Mouse (Mus musculus) ovary, postnatal 36 days (tissue): ENCODE measurements at regions not wholly inside any gene's neighbourhood (a gene's known extent, or its start where the extent isn't known, plus 50 kb on each side); places are given as distances from the start of the nearest gene placed in this dataset.
"Not testable (repeated sequence)": the region's sequence is repeated elsewhere in the genome, so short reads cannot be mapped to it uniquely, and the experiment has no call there.

Experiments
- DNase-seq: peaks from one replicate; pipeline ENCODE4 v3.0.0; 2022; ENCODE audit warnings: low spot score, mixed read lengths

- peak; percentile 59 for DNase-seq
Measured at GRCm38 (mm10) chr17:83990421-83991365, 142.9 kb upstream of the Haao start.

- no peak for DNase-seq
Measured at GRCm38 (mm10) chr17:83988897-83989296, 141.1 kb upstream of the Haao start.

DNA sequence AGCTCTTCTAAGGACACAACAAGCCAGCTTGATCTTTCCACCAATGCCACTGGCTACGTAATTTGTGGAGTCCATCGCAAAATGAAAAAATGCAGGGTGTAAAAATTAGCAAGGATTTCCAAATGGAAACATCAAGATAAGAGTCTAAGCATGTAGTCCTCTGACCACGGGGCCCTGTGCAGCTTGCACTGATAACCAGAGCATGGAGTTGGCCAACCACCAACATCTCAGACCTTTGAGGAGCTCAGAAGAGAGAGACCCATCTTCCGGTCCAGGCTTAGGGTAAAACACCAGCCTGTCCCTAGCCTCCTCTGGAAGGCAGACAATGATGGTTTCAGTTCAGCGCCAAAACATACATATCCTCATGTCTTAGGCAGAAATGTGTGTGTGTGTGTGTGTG, 140.4 kb upstream of the Haao start:
- no peak for DNase-seq

- DNase-seq = no peak
Measured at GRCm38 (mm10) chr17:83987683-83988082, 139.9 kb upstream of the Haao start.

- no peak for DNase-seq
Measured at GRCm38 (mm10) chr17:83985916-83986578, 138.3 kb upstream of the Haao start.

DNA sequence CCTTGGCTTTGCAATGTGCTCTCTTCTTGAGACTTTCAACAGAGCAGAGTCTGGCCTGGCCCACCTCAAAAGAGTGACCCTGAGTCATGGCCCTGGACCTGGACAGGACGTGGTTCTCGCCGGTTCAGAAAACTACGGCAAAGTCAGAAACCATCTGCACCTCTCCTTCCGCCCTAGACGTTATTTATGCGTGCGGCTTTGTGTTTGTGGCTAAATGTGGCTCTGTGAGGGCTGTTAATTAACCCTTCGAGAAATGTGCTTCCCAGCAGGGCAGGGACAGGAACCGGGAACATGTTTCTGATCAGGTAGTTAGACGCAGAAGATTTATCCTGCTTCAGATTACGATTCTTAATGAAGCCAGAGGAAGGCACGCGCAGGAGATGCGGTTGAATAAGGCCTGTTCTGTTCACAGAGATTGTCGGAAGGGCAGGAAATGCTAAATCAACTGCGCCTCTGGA, 137.6 kb upstream of the Haao start:
- no peak for DNase-seq

DNA sequence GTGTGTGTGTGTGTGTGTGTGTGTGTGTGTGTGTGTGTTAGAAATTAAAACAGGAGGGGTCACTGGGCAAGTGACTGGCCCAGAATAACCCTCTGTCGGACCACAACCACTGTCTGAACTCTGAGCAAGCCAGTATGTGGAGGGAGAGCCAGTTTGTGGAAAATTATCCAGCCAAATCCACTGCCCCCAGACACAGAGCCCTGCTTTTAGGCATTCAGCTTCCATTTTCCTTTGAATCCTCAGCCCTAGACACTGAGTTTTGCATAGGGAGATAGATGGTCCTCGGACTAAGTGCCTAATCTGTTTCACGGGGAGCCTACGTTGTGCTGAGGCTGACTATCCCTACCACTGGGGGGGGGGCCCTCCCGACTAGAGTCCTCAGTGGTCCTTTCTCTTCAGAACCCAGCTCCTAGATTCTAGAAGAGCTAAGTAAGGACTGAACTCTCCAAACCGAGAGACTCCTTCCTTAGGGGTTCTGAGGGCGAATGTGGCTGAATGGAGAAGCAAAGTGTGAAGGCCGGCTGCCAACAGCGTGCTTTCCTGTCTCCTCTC, 136.2 kb upstream of the Haao start:
- DNase-seq = no peak

GRCm38 (mm10) chr17:83983070-83983836, 135.5 kb upstream of the Haao start:
- DNase-seq = peak; percentile 82

DNA sequence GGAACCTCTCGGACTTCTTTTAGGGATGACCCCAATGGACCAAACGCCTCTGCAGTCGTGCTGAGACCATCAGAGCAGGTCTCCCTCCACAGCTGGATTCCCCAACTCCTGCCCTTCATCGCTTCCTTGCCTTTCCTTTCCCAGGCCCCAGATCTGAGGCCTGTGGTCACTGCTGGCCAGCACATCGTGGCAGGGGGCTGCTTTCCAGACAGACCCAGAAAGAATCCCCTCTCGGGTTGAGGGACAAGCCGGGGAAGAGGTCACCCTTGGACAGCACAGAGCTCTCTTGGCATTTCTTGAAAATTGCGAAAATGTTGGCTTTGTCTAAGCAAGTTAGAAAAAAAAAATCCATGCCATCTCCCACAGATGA, 134.9 kb upstream of the Haao start:
- DNase-seq = peak; percentile 45

DNA sequence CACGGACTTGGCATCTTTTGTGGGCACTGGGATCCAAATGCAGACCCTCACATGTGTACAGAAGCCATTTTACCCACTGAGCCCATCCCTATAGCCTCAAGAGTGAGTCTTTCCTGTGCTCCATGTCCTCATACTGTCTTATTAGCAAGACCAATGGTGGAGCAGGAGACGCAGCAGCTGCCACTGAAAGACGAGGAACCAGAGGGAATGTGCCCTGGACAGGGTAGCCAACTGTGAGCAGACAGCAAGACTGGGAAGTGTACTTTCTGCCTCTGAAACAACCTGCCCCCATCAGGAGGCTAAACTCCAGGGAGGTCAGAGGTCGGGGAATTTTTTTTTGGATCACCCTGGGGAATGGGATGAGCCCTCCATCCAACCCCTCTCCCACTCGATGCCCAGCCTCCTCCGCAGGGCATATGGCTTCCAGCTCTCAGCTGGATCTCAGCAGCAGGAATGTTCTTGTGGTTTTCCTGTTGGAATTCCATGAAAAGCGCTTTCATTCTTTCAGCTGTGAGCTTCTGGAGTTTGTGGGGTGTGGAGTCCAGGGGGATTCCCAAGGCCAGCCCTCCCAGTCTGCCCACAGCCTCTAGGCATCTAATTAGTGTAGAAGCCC, 131.2 kb upstream of the Haao start:
- no peak for DNase-seq

- DNase-seq = no peak
Measured at GRCm38 (mm10) chr17:83977725-83978124, 130.0 kb upstream of the Haao start.

- DNase-seq = no peak
Measured at GRCm38 (mm10) chr17:83975813-83976212, 128.1 kb upstream of the Haao start.

- no peak for DNase-seq
Measured at GRCm38 (mm10) chr17:83973461-83974350, 125.9 kb upstream of the Haao start.

DNA sequence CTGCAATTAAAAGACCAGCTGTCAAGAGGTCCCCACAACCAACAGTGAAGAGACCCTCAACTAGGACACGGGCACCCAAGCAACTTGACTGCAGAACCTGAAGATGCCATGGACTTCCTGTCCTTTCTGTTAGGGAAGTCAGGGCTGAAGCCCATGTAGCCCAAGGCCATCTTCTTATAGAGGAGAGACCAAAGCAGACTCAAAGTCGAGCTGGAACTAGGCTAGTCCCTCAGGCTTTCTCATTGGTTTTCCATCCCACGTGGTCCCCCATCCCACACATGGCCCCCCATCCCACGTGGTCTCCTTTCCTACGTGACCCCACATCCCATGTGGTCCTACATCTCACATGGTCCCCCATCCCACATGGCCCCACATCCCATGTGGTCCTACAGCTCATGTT, 125.1 kb upstream of the Haao start:
- no peak for DNase-seq

DNA sequence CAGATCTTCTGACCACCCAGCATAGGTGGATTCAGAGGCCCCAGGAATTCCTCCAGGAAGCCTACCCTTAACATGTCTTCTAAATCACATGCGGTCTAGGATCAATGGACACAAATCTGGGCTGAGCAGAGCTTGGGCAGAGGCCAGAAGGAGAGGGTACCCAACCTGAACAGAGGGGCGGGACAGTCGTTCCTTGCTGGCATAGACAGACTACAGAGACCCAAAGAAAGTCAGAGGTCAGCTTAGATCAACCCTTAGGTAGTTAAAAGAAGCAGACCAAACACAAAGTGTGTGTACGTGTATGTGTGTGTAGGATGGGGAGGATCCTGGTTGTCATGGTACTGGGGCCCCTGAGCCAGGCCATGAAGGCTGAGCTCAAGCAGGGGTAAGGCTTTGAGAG, 124.7 kb upstream of the Haao start:
- no peak for DNase-seq

DNA sequence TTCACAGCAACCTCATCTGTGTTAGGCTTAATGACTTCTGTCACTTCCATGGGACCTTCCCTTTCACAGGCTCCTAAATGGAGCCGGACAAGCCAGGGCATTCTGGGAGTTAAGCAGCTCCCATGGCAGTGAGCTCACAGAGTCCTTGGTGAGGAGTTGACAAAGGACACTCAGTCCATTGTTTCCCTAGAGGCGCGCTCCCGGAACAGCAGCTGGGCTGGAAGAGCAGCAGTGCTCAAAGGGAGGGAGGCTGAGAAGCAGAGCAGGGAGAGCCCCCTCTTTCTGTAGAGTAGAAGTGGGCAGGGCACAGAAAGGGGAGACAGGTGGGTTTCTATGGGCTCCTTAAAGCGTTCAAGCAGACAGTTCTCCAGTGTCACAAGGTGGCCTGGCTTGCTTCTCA, 124.3 kb upstream of the Haao start:
- no peak for DNase-seq

GRCm38 (mm10) chr17:83969407-83969826, 121.7 kb upstream of the Haao start:
- no peak for DNase-seq

DNA sequence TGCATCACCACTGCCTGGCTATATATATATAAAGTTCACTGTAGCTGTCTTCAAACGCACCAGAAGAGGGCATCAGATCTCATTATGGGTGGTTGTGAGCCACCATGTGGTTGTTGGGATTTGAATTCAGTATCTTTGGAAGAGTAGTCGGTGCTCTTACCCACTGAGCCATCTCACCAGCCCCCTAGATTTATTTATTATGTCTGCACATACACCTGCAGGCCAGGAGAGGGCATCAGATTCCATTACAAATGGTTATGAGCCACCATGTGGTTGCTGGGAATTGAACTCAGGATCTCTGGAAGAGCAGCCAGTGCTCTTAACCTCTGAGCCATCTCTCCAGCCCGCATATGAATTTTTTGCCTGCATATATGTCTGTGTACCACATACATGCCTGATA, 120.4 kb upstream of the Haao start:
- not testable (repeated sequence) for DNase-seq

GRCm38 (mm10) chr17:83967007-83967406, 119.2 kb upstream of the Haao start:
- DNase-seq = no peak

DNA sequence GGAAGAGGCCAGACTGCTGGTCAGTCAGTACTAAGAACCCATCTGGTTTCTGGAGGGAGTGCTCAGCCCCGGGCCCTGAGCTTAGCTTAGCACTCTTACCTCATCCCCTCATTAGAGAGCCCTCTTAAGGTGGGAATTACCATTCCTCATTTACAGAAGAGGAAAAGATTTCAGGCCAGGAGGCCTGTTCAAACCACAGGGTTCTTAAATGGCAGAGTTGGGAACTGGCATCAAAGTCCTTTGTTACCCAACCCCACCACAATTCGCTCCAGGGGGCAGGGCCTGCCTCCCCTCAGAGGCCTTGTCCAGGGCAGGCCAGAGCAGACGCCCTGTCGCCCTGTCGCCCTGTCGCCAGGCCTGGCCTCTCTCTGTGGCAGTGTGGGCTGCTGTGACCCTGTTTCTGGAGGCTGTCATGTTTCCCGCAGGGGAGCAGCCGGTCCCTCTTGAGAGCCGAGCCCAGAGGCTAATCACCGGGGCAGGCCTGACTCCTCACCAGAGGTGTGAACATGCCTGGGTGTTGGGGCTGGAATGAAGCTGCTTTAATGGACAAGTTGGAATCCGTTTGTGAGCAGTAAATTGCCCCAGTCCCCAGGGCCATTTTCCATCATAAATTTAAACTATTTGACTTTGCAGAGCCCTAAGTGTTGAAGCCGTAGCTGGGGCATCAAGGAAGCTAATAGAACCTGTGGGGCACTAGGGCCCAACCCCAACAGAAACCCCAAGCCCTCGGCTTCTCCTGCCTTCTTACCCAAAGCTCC, 116.9 kb upstream of the Haao start:
- DNase-seq = no peak
